ENCODE assay signal across 26 mouse cellular contexts in the genomic region with DNA sequence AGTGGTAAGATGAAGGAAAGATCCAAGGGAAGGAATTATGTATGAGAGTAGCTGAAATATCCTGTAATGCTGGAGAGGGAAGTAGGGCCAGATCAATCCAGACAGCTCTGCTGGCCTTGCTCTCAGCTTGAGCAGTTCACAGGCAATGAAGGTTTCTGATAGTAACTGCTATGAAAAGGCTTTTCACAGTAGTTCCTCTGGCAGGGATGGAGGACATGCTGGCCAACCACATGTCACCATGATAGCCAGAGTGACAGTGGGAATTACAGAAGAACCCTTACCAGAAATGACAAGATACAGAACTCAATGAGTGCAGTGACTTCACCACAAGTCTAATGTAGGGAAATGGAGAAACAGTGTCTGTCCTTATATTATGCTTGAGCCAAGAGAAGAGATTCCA.
"Had no signal": no experiment of that assay in that cellular context is flagged by ENCODE, and none has a peak within 500 bp of the region (broad histone marks: within the 10 kb centered on the region; RNA-seq: fewer than 3 reads in every experiment).

No protein-coding gene starts in this region.

- H3K9ac ChIP-seq: embryonic facial prominence, embryonic 12.5 days; embryonic facial prominence, embryonic 13.5 days; embryonic facial prominence, embryonic 15.5 days; forebrain, embryonic 12.5 days; forebrain, embryonic 13.5 days; forebrain, embryonic 15.5 days; forebrain, postnatal 0 days had no signal

- H3K4me2 ChIP-seq: embryonic facial prominence, embryonic 12.5 days; embryonic facial prominence, embryonic 13.5 days; embryonic facial prominence, embryonic 15.5 days; forebrain, embryonic 12.5 days; forebrain, embryonic 13.5 days; forebrain, embryonic 15.5 days; heart, embryonic 11.5 days had no signal

- H3K36me3 ChIP-seq: embryonic facial prominence, embryonic 10.5 days; embryonic facial prominence, embryonic 12.5 days; embryonic facial prominence, embryonic 13.5 days; embryonic facial prominence, embryonic 15.5 days; forebrain, embryonic 10.5 days; forebrain, embryonic 12.5 days; forebrain, embryonic 15.5 days; heart, embryonic 10.5 days had no signal

- H3K27me3 ChIP-seq: embryonic facial prominence, embryonic 12.5 days; embryonic facial prominence, embryonic 13.5 days; embryonic facial prominence, embryonic 15.5 days; forebrain, embryonic 12.5 days; forebrain, embryonic 13.5 days; forebrain, embryonic 15.5 days had no signal

- H3K4me3 ChIP-seq: embryonic facial prominence, embryonic 10.5 days; embryonic facial prominence, embryonic 12.5 days; embryonic facial prominence, embryonic 13.5 days; embryonic facial prominence, embryonic 15.5 days; erythroblast, embryonic 14.5 days; forebrain, embryonic 10.5 days; forebrain, embryonic 12.5 days; forebrain, embryonic 13.5 days; forebrain, embryonic 15.5 days; gastrocnemius, adult 2 months; heart, adult 2 months; heart, embryonic 10.5 days had no signal

- ATAC-seq: forebrain, embryonic 13.5 days; forebrain, embryonic 14.5 days; forebrain, embryonic 15.5 days; forebrain, embryonic 16.5 days; forebrain, postnatal 0 days had no signal

- H3K4me1 ChIP-seq: embryonic facial prominence, embryonic 10.5 days; embryonic facial prominence, embryonic 12.5 days; embryonic facial prominence, embryonic 13.5 days; embryonic facial prominence, embryonic 15.5 days; forebrain, embryonic 10.5 days; forebrain, embryonic 12.5 days; forebrain, embryonic 13.5 days; forebrain, embryonic 15.5 days had no signal

- H3K9me3 ChIP-seq: embryonic facial prominence, embryonic 10.5 days; embryonic facial prominence, embryonic 12.5 days; embryonic facial prominence, embryonic 13.5 days; embryonic facial prominence, embryonic 15.5 days; forebrain, embryonic 10.5 days; forebrain, embryonic 12.5 days; forebrain, embryonic 13.5 days; forebrain, embryonic 15.5 days; heart, embryonic 10.5 days had no signal

- DNase-seq: cerebellum, adult 9-10 months; cerebellum, adult 9-11 months; cerebellum, postnatal 25 days; cerebellum, postnatal 36 days; embryo, embryonic 11 days; forebrain, postnatal 0 days; gastrocnemius, adult 2 months; gastrocnemius, postnatal 10 days; gastrocnemius, postnatal 14 days; gastrocnemius, postnatal 25 days; gastrocnemius, postnatal 36 days; heart, adult 18-20 months; heart, adult 2 months had no signal

- H3K27ac ChIP-seq: embryonic facial prominence, embryonic 10.5 days; embryonic facial prominence, embryonic 12.5 days; embryonic facial prominence, embryonic 13.5 days; embryonic facial prominence, embryonic 15.5 days; forebrain, embryonic 10.5 days; forebrain, embryonic 12.5 days; forebrain, embryonic 13.5 days; forebrain, embryonic 15.5 days; gastrocnemius, adult 2 months; heart, adult 2 months; heart, embryonic 10.5 days had no signal
